Mouse (Mus musculus) CH12.LX (cell line): ENCODE data around the gene Mipep.

Experiments
- CTCF ChIP-seq, 2 experiments: IDR thresholded peaks in 1 of 2; conservative IDR thresholded peaks in 1 of 2; 2 replicates each; pipeline ENCODE4 v1.5.1; 2011 to 2012; ENCODE audit warnings: low read depth in 2 of 2, low read length in 2 of 2, improper control_type of control experiment in 1 of 2, inconsistent platforms in 1 of 2, mild to moderate bottlenecking in 1 of 2, moderate library complexity in 1 of 2
- ELF1 ChIP-seq: IDR thresholded peaks from 2 replicates; pipeline ENCODE4 v1.6.1; 2014; ENCODE audit warnings: low read depth, mild to moderate bottlenecking, inconsistent platforms, low read length, improper control_type of control experiment
- EP300 ChIP-seq: IDR thresholded peaks from 2 replicates; pipeline ENCODE4 v1.6.1; 2011; ENCODE audit warnings: low read length, improper control_type of control experiment
- GABPA ChIP-seq: IDR thresholded peaks from 2 replicates; pipeline ENCODE4 v1.6.1; 2012; ENCODE audit warnings: low read depth, low read length, improper control_type of control experiment, inconsistent platforms; ENCODE audit not compliant: insufficient replicate concordance
- HCFC1 ChIP-seq: IDR thresholded peaks from 2 replicates; pipeline ENCODE4 v1.6.1; 2012; ENCODE audit warnings: low read depth, mild to moderate bottlenecking, inconsistent platforms, low read length, improper control_type of control experiment
- KAT2A ChIP-seq: IDR thresholded peaks from 2 replicates; pipeline ENCODE4 v1.6.1; 2012; ENCODE audit warnings: low read length, improper control_type of control experiment, inconsistent platforms; ENCODE audit not compliant: insufficient replicate concordance
- NELFE ChIP-seq: IDR thresholded peaks from 2 replicates; pipeline ENCODE4 v1.6.1; 2011; ENCODE audit warnings: low read depth, low read length, improper control_type of control experiment
- TBP ChIP-seq: conservative IDR thresholded peaks from 2 replicates; pipeline ENCODE4 v1.6.1; 2011; ENCODE audit warnings: low read depth, low read length, improper control_type of control experiment
- ZC3H11A ChIP-seq: IDR thresholded peaks from 2 replicates; pipeline ENCODE4 v1.6.1; 2012; ENCODE audit warnings: low read depth, mild to moderate bottlenecking, inconsistent platforms, low read length, improper control_type of control experiment

- TF ChIP-seq NELFE = no peak
- TF ChIP-seq EP300 = no peak
- no peak for TF ChIP-seq CTCF (conservative IDR thresholded peaks at IDR 0.05 in 1 of 2, IDR thresholded peaks at IDR 0.05 in 1 of 2; ENCODE audit: low read depth in 2 of 2, low read length in 2 of 2)
- no peak for TF ChIP-seq HCFC1
- no peak for TF ChIP-seq KAT2A
- TF ChIP-seq TBP = no peak
- TF ChIP-seq GABPA = no peak
- no peak for TF ChIP-seq ELF1
- no peak for TF ChIP-seq ZC3H11A
Measured at GRCm38 (mm10) chr14:60841977-60842659, 57.7 kb downstream of the Mipep start.
